Mouse (Mus musculus) monocyte, adult 5-6 weeks (primary cell): Measurements from ENCODE around the gene Slc25a20. TPM values are rescaled to one million over a fixed set of nuclear protein-coding genes. Genes with fewer than 3 reads are reported as not detected.

Experiments
- ATAC-seq: fragments of 153-309, 156-312 bp; replicated peaks from 2 replicates; pipeline ENCODE4 v1.8.0; 2017; ENCODE audit warnings: mild to moderate bottlenecking; ENCODE audit not compliant: low TSS enrichment, insufficient number of reproducible peaks, severe bottlenecking, poor library complexity, low FRiP score
- total RNA-seq: library from RNA; stranded (forward); fragments of 200-1000, 200-491, 200-594 nt; gene quantifications from 3 replicates; pipeline ENCODE4 v1.2.3, GENCODE M21; 2017

Gene Slc25a20
- total RNA-seq, 1 experiment from 2014 or later, result 54.1 TPM

GRCm38 (mm10) chr9:108716199-108716598, 54.3 kb downstream of the Slc25a20 start:
- peak; percentile 94 for ATAC-seq

GRCm38 (mm10) chr9:108723751-108724150, 61.9 kb downstream of the Slc25a20 start:
- ATAC-seq, result no peak

- ATAC-seq, result no peak
Observed at GRCm38 (mm10) chr9:108726116-108726515, 64.2 kb downstream of the Slc25a20 start.

- ATAC-seq, result no peak
Observed at GRCm38 (mm10) chr9:108729050-108729449, 67.2 kb downstream of the Slc25a20 start.

- ATAC-seq, result no peak
Observed at GRCm38 (mm10) chr9:108732462-108732861, 70.6 kb downstream of the Slc25a20 start.

Other genes with a start within 250 kb of the Slc25a20 start
- gene Ccdc36, start 233.6 kb upstream of the Slc25a20 start, total RNA-seq, result not detected in 3 replicates
- gene BC048562, start 225.6 kb upstream of the Slc25a20 start, total RNA-seq, result not detected in 3 replicates
- gene Ccdc71, start 201.6 kb upstream of the Slc25a20 start, total RNA-seq, result 12.6 to 19.5 TPM (median 14.1 TPM) in 3 replicates
- gene Klhdc8b, start 200.5 kb upstream of the Slc25a20 start, total RNA-seq, result 0.48 to 0.97 TPM in 2 of 3 replicates, not detected in the other
- not detected in 3 replicates for gene Lamb2, start 182.4 kb upstream of the Slc25a20 start, total RNA-seq
- gene Usp19, start 171.5 kb upstream of the Slc25a20 start, total RNA-seq, result 39.9 to 81.2 TPM (median 50.5 TPM) in 3 replicates
- 129 to 159 TPM (median 133 TPM) in 3 replicates for gene Qars, start 154.4 kb upstream of the Slc25a20 start, total RNA-seq
- 169 to 180 TPM (median 176 TPM) in 3 replicates for gene Qrich1, start 145.3 kb upstream of the Slc25a20 start, total RNA-seq
- 62.6 to 85.5 TPM (median 75.7 TPM) in 3 replicates for gene Impdh2, start 101.8 kb upstream of the Slc25a20 start, total RNA-seq
- gene Ndufaf3, start 94.7 kb upstream of the Slc25a20 start, total RNA-seq, result 8.3 to 13.4 TPM (median 8.5 TPM) in 3 replicates
- gene Dalrd3, start 92.2 kb upstream of the Slc25a20 start, total RNA-seq, result 30.3 to 61.1 TPM (median 44.8 TPM) in 3 replicates
- 3.6 to 11.4 TPM (median 5.8 TPM) in 3 replicates for gene Wdr6, start 83.3 kb upstream of the Slc25a20 start, total RNA-seq
- 0.75 to 2.6 TPM (median 0.87 TPM) in 3 replicates for gene P4htm, start 64.4 kb upstream of the Slc25a20 start, total RNA-seq
- gene Arih2, start 12.7 kb upstream of the Slc25a20 start, total RNA-seq, result 163 to 214 TPM (median 169 TPM) in 3 replicates
- 13.1 to 24.5 TPM (median 23.8 TPM) in 3 replicates for gene Prkar2a, start 27.2 kb downstream of the Slc25a20 start, total RNA-seq
- gene Ip6k2, start 121.7 kb downstream of the Slc25a20 start, total RNA-seq, result 34.7 to 78.2 TPM (median 74.6 TPM) in 3 replicates
- gene Nckipsd, start 146.3 kb downstream of the Slc25a20 start, total RNA-seq, result 1.8 to 7.4 TPM (median 4.9 TPM) in 3 replicates
- 0.48 to 2.7 TPM (median 0.68 TPM) in 3 replicates for gene Celsr3, start 164.2 kb downstream of the Slc25a20 start, total RNA-seq
- gene Slc26a6, start 191.2 kb downstream of the Slc25a20 start, total RNA-seq, result 6.2 to 10.0 TPM (median 8.4 TPM) in 3 replicates